Mouse (Mus musculus) limb, embryonic 15.5 days (tissue): ENCODE data around the gene Ccdc88c. TPM values are rescaled to one million over a fixed set of nuclear protein-coding genes. Genes with fewer than 3 reads are reported as not detected.
A peak's percentile ranks its signal among the peaks of the same experiment; 100 is the strongest.

Experiments used
- ATAC-seq: fragments of 200-750 bp; cut with Nextera tagmentation; 2 replicates; pipeline ENCODE4 v1.8.0; 2017; ENCODE audit warnings: low read depth, moderate TSS enrichment; ENCODE audit not compliant: insufficient number of reproducible peaks, low FRiP score, low TSS enrichment
- H3K27ac ChIP-seq: fragments of 300-500 bp; sonication (generic); 2 replicates; pipeline ENCODE4 v1.5.1; 2015; ENCODE audit warnings: moderate library complexity, mild to moderate bottlenecking, inconsistent platforms
- H3K27me3 ChIP-seq: fragments of 300-500 bp; sonication (generic); 2 replicates; pipeline ENCODE4 v1.6.1; 2015; ENCODE audit warnings: inconsistent platforms
- H3K36me3 ChIP-seq: fragments of 300-500 bp; sonication (generic); 2 replicates; pipeline ENCODE4 v1.6.1; 2015; ENCODE audit warnings: inconsistent platforms
- H3K4me1 ChIP-seq: fragments of 300-500 bp; sonication (generic); 2 replicates; pipeline ENCODE4 v1.6.1; 2015; ENCODE audit warnings: inconsistent platforms
- H3K4me2 ChIP-seq: fragments of 300-500 bp; sonication (generic); 2 replicates; pipeline ENCODE4 v1.6.1; 2015; ENCODE audit warnings: mild to moderate bottlenecking, inconsistent platforms
- H3K4me3 ChIP-seq: fragments of 300-500 bp; sonication (generic); 2 replicates; pipeline ENCODE4 v1.5.1; 2015; ENCODE audit warnings: mild to moderate bottlenecking, inconsistent platforms
- H3K9ac ChIP-seq: fragments of 300-500 bp; sonication (generic); 2 replicates; pipeline ENCODE4 v1.6.1; 2015; ENCODE audit warnings: inconsistent platforms
- H3K9me3 ChIP-seq: fragments of 300-500 bp; sonication (generic); 2 replicates; pipeline ENCODE4 v1.6.1; 2016; ENCODE audit warnings: inconsistent platforms
- WGBS: fragments of 180-500 bp; shearing (Covaris S2); methylation state at CpG from one replicate; pipeline ENCODE4 v1.1.7; 2015; 5-methylcytosine and 5-hydroxymethylcytosine counted together
- polyA plus RNA-seq: library from polyadenylated mRNA; unstranded; fragments of >200 nt; fragmentation: Nextera tagmentation; extraction: Ambion mirVana; gene quantifications from 2 replicates; pipeline ENCODE4 v1.2.1, GENCODE M21; 2015

Ccdc88c gene
- polyA plus RNA-seq, 1 experiment from 2014 or later, result 3.7 TPM

- WGBS, result 77% methylated on average over 5 of the region's 5 CpGs
- ATAC-seq, result no peak
Observed at GRCm38 (mm10) chr12:100934796-100935195, 94.1 kb downstream of the Ccdc88c start.

GRCm38 (mm10) chr12:100931653-100932052, 97.2 kb downstream of the Ccdc88c start:
- no peaks in the 10 kb centered on the region for H3K9me3 ChIP-seq
- H3K27me3 ChIP-seq, result no peaks in the 10 kb centered on the region
- 96% methylated on average over 14 of the region's 14 CpGs for WGBS
- no peak overlapping the region for H3K4me2 ChIP-seq
- no peak overlapping the region for H3K9ac ChIP-seq
- no peak overlapping the region for H3K27ac ChIP-seq
- no peak for ATAC-seq
- H3K4me3 ChIP-seq, result no peak overlapping the region
- H3K36me3 ChIP-seq, result 0 out of 2 replicates have a peak, but pooled peaks cover 6% of the 10 kb centered on the region
- no peaks in the 10 kb centered on the region for H3K4me1 ChIP-seq

More at GRCm38 (mm10) chr12:100934796-100935195, 94.1 kb downstream of the Ccdc88c start:
- no peaks in the 10 kb centered on the region for H3K9me3 ChIP-seq
- H3K9ac ChIP-seq, result no peak overlapping the region
- H3K36me3 ChIP-seq, result no peaks in the 10 kb centered on the region
- no peaks in the 10 kb centered on the region for H3K27me3 ChIP-seq
- H3K4me3 ChIP-seq, result no peak overlapping the region
- H3K27ac ChIP-seq, result no peak overlapping the region
- peaks cover 13% of the 10 kb centered on the region for H3K4me1 ChIP-seq
- H3K4me2 ChIP-seq, result no peak overlapping the region

- ATAC-seq, result no peak
- Histone ChIP-seq H3K27me3 (no peaks in the 10 kb centered on the region), H3K4me3 (no peak overlapping the region), H3K4me2 (no peak overlapping the region), H3K4me1 (no peaks in the 10 kb centered on the region), H3K27ac (no peak overlapping the region), H3K36me3 (0 out of 2 replicates have a peak, but pooled peaks cover 6% of the 10 kb centered on the region), H3K9me3 (no peaks in the 10 kb centered on the region), H3K9ac (no peak overlapping the region)
- WGBS, result 90% methylated on average over 9 of the region's 9 CpGs
Observed at GRCm38 (mm10) chr12:100928286-100928685, 100.6 kb downstream of the Ccdc88c start.

- Histone ChIP-seq H3K4me2 (no peak overlapping the region), H3K9ac (no peak overlapping the region), H3K4me3 (no peak overlapping the region), H3K27ac (no peak overlapping the region), H3K9me3 (no peaks in the 10 kb centered on the region), H3K36me3 (0 out of 2 replicates have a peak, but pooled peaks cover 6% of the 10 kb centered on the region), H3K27me3 (no peaks in the 10 kb centered on the region), H3K4me1 (no peaks in the 10 kb centered on the region)
- no peak for ATAC-seq
- 64% methylated on average over 14 of the region's 14 CpGs for WGBS
Observed at GRCm38 (mm10) chr12:100925644-100926619, 102.9 kb downstream of the Ccdc88c start.

- Histone ChIP-seq H3K9me3 (no peaks in the 10 kb centered on the region), H3K9ac (no peak overlapping the region), H3K27me3 (no peaks in the 10 kb centered on the region), H3K4me2 (no peak overlapping the region), H3K27ac (no peak overlapping the region), H3K4me3 (no peak overlapping the region), H3K4me1 (no peaks in the 10 kb centered on the region), H3K36me3 (0 out of 2 replicates have a peak, but pooled peaks cover 6% of the 10 kb centered on the region)
- ATAC-seq, result no peak
- 76% methylated on average over 15 of the region's 15 CpGs for WGBS
Observed at GRCm38 (mm10) chr12:100924646-100925339, 104.1 kb downstream of the Ccdc88c start.

- no peak for ATAC-seq
- H3K27ac ChIP-seq, result no peak overlapping the region
- 55% methylated on average over 12 of the region's 12 CpGs for WGBS
Observed at GRCm38 (mm10) chr12:100910731-100911130, 118.1 kb downstream of the Ccdc88c start.

GRCm38 (mm10) chr12:100909765-100910164, 119.1 kb downstream of the Ccdc88c start:
- no peaks in the 10 kb centered on the region for H3K9me3 ChIP-seq
- H3K9ac ChIP-seq, result no peak overlapping the region
- peaks cover 24% of the 10 kb centered on the region for H3K27me3 ChIP-seq
- H3K4me1 ChIP-seq, result peaks cover 26% of the 10 kb centered on the region
- no peaks in the 10 kb centered on the region for H3K36me3 ChIP-seq
- no peak overlapping the region for H3K4me2 ChIP-seq
- ATAC-seq, result no peak
- WGBS, result 58% methylated on average over 6 of the region's 6 CpGs
- H3K4me3 ChIP-seq, result no peak overlapping the region
- no peak overlapping the region for H3K27ac ChIP-seq

More at GRCm38 (mm10) chr12:100910731-100911130, 118.1 kb downstream of the Ccdc88c start:
- H3K4me3 ChIP-seq, result no peak overlapping the region
- H3K4me1 ChIP-seq, result peaks cover 26% of the 10 kb centered on the region
- H3K9ac ChIP-seq, result no peak overlapping the region
- H3K4me2 ChIP-seq, result no peak overlapping the region
- no peaks in the 10 kb centered on the region for H3K36me3 ChIP-seq
- H3K27me3 ChIP-seq, result peaks cover 24% of the 10 kb centered on the region
- no peaks in the 10 kb centered on the region for H3K9me3 ChIP-seq

GRCm38 (mm10) chr12:100908298-100909034, 120.4 kb downstream of the Ccdc88c start:
- peaks cover 26% of the 10 kb centered on the region for H3K4me1 ChIP-seq
- 36% methylated on average over 9 of the region's 10 CpGs for WGBS
- H3K27ac ChIP-seq, result no peak overlapping the region
- H3K4me2 ChIP-seq, result peak overlapping the region; percentile 80
- no peaks in the 10 kb centered on the region for H3K36me3 ChIP-seq
- 0 out of 2 replicates have a peak overlapping the region, but pooled peaks have one; percentile 27 for H3K9ac ChIP-seq
- no peaks in the 10 kb centered on the region for H3K9me3 ChIP-seq
- H3K27me3 ChIP-seq, result peaks cover 24% of the 10 kb centered on the region
- no peak for ATAC-seq
- peak overlapping the region; percentile 39 for H3K4me3 ChIP-seq

GRCm38 (mm10) chr12:100907598-100908297, 121.1 kb downstream of the Ccdc88c start, which contains the start of gene Gpr68:
TSS of gene Gpr68 (minus strand) at chr12:100908198.
- no peaks in the 10 kb centered on the region for H3K36me3 ChIP-seq
- 5% methylated on average over 39 of the region's 39 CpGs for WGBS
- no peak within 1 kb of the TSS for H3K27ac ChIP-seq
- H3K9me3 ChIP-seq, result no peaks in the 10 kb centered on the region
- H3K4me1 ChIP-seq, result peaks cover 23% of the 10 kb centered on the region
- peak within 1 kb of the TSS; percentile 80 for H3K4me2 ChIP-seq
- peak within 1 kb of the TSS; percentile 27; the same call in 1 of the 2 replicates for H3K9ac ChIP-seq
- no peak for ATAC-seq
- H3K4me3 ChIP-seq, result peak within 1 kb of the TSS; percentile 39
- peaks cover 24% of the 10 kb centered on the region for H3K27me3 ChIP-seq

GRCm38 (mm10) chr12:100906861-100907260, 122.0 kb downstream of the Ccdc88c start:
- Histone ChIP-seq H3K9ac (no peak overlapping the region), H3K4me2 (no peak overlapping the region), H3K4me3 (no peak overlapping the region), H3K27me3 (peaks cover 24% of the 10 kb centered on the region), H3K36me3 (no peaks in the 10 kb centered on the region), H3K27ac (no peak overlapping the region), H3K9me3 (no peaks in the 10 kb centered on the region), H3K4me1 (peaks cover 21% of the 10 kb centered on the region)
- ATAC-seq, result no peak
- WGBS, result 78% methylated on average over 5 of the region's 5 CpGs

- no peak for ATAC-seq
- Histone ChIP-seq H3K27me3 (peaks cover 44% of the 10 kb centered on the region), H3K4me3 (no peak overlapping the region), H3K36me3 (no peaks in the 10 kb centered on the region), H3K9me3 (no peaks in the 10 kb centered on the region), H3K4me1 (peaks cover 18% of the 10 kb centered on the region), H3K9ac (no peak overlapping the region), H3K4me2 (no peak overlapping the region), H3K27ac (no peak overlapping the region)
- WGBS, result 82% methylated on average over 9 of the region's 9 CpGs
Observed at GRCm38 (mm10) chr12:100903761-100904160, 125.1 kb downstream of the Ccdc88c start.
